Mouse (Mus musculus): Measurements from ENCODE around the gene AA986860. TPM values are rescaled to one million over a fixed set of nuclear protein-coding genes. Genes with fewer than 3 reads are reported as not detected.

AA986860 gene
- polyA plus RNA-seq, 1 experiment, result 3.3 TPM

DNA sequence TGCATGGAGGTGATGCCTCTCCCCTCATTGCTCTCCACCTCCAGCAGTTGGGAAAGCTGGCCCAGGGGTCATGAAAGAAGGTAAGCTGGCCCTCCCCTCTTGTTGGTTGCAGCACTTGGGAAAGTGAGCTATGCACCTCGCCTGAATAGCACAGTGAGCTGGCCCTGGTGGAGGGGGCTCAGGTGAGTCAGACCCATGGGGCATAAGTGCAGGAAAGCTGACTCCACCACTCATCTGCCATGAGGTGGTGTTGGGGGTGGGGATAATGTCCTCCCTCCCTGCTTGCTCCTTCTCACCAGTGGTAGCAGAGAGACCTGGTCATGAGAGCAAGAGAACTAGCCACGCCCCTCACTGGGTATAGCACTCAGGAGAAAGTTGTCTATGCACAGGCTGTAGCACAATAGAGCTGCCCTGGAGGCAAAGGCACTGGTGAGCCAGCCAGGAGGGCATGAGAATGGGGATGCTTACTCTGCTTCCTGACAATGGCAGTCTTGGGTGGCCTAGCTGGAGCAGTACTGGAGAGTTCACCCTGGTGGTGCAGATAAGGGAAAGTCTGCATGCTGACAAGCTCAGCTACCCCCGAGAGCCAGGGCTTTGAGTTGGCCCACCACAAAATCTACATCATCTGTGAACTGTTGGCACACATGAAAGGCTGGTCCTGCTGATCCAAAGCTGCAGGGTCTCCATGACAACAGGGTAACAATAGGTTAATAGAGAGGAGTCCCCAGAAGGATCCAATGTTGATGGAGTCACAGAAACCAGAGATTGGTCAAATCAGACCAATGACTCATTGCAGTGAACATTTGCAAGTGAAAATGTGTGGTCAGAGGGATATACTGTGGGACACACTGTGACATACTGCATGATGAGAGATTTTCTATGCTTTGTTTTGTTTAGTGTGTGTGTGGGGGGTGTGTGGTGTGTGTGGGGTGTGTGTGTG is 58.0 kb downstream of the AA986860 start:
- Histone ChIP-seq H3K4me1 (ENCODE audit: control insufficient read depth, insufficient read depth, low read length) (no peaks in the 10 kb centered on the region), H3K9ac (ENCODE audit: low read depth, poor library complexity, severe bottlenecking) (no peak overlapping the region), H3K36me3 (ENCODE audit: control insufficient read depth, insufficient read depth, low read length, poor library complexity, severe bottlenecking) (no peaks in the 10 kb centered on the region), H3K4me3 (ENCODE audit: low read depth, low read length) (no peak overlapping the region), H3K27me3 (ENCODE audit: control insufficient read depth, insufficient read depth, low read length, poor library complexity, severe bottlenecking) (no peaks in the 10 kb centered on the region), H3K27ac (ENCODE audit: insufficient read depth, low read length) (no peak overlapping the region), H3K9me3 (replicated peaks; ENCODE audit: control insufficient read depth, insufficient read depth, low read length, poor library complexity, severe bottlenecking) (no peaks in the 10 kb centered on the region)
- TF ChIP-seq EP300 (IDR thresholded peaks at IDR 0.05; ENCODE audit: insufficient read depth, low read depth, low read length) (no peak), POLR2A (IDR thresholded peaks at IDR 0.05; ENCODE audit: insufficient read depth, low read length) (no peak), CTCF (IDR thresholded peaks at IDR 0.05; ENCODE audit: low read depth, low read length) (no peak)

Other genes starting within 250 kb of the AA986860 start
- gene Zp3r, start 102.4 kb upstream of the AA986860 start, polyA plus RNA-seq (2011; ENCODE audit: insufficient read depth, insufficient read length, low read depth, missing spikeins), result not detected in 2 replicates
- not detected in 2 replicates for gene C4bp, start 70.3 kb upstream of the AA986860 start, polyA plus RNA-seq (2011; ENCODE audit: insufficient read depth, insufficient read length, low read depth, missing spikeins)
- gene Gm29427, start 16.2 kb upstream of the AA986860 start, polyA plus RNA-seq (2011; ENCODE audit: insufficient read depth, insufficient read length, low read depth, missing spikeins), result 0.35 and 0.40 TPM in 2 replicates
- gene Yod1, start 14.6 kb upstream of the AA986860 start, polyA plus RNA-seq (2011; ENCODE audit: insufficient read depth, insufficient read length, low read depth, missing spikeins), result 6.2 and 8.1 TPM in 2 replicates
- 9.7 and 11.5 TPM in 2 replicates for gene Pfkfb2, start 2.7 kb upstream of the AA986860 start, polyA plus RNA-seq (2011; ENCODE audit: insufficient read depth, insufficient read length, low read depth, missing spikeins)
- gene Fcamr, start 68.9 kb downstream of the AA986860 start, polyA plus RNA-seq (2011; ENCODE audit: insufficient read depth, insufficient read length, low read depth, missing spikeins), result not detected in 2 replicates
- gene Pigr, start 94.7 kb downstream of the AA986860 start, polyA plus RNA-seq (2011; ENCODE audit: insufficient read depth, insufficient read length, low read depth, missing spikeins), result not detected in 2 replicates
- not detected in 2 replicates for gene Fcmr, start 133.7 kb downstream of the AA986860 start, polyA plus RNA-seq (2011; ENCODE audit: insufficient read depth, insufficient read length, low read depth, missing spikeins)
- not detected in 2 replicates for gene Il24, start 155.5 kb downstream of the AA986860 start, polyA plus RNA-seq (2011; ENCODE audit: insufficient read depth, insufficient read length, low read depth, missing spikeins)
- not detected in 2 replicates for gene Il20, start 179.5 kb downstream of the AA986860 start, polyA plus RNA-seq (2011; ENCODE audit: insufficient read depth, insufficient read length, low read depth, missing spikeins)
- not detected in 2 replicates for gene Il19, start 208.1 kb downstream of the AA986860 start, polyA plus RNA-seq (2011; ENCODE audit: insufficient read depth, insufficient read length, low read depth, missing spikeins)

Data from ES-Bruce4 (cell line).